Mouse (Mus musculus) CD4-positive, CD25-positive, alpha-beta regulatory T cell, adult 4 months (primary cell): ENCODE results near the gene Ythdf1. TPM values are rescaled to one million over a fixed set of nuclear protein-coding genes. Genes with fewer than 3 reads are reported as not detected.

Source experiments
- ATAC-seq: one replicate; pipeline ENCODE4 v1.8.0; 2017
- polyA plus RNA-seq, 2 experiments: library from polyadenylated mRNA; unstranded; fragments of 100-300 nt; shearing (Covaris generic); gene quantifications; one replicate each; pipeline ENCODE4 v1.2.1; 2017

Ythdf1 gene
- 1 to 10 TPM; 7.5 to 9.2 TPM for polyA plus RNA-seq

GRCm38 (mm10) chr2:180920810-180921400, at the start of gene Ythdf1:
Gene Ythdf1, minus strand, starts transcription at chr2:180920949.
- ATAC-seq, result peak; percentile 90

GRCm38 (mm10) chr2:180967010-180967763, 46.4 kb upstream of the Ythdf1 start, which contains the start of gene Arfgap1:
Gene Arfgap1, plus strand, starts transcription at chr2:180967225.
- ATAC-seq, result peak; percentile 94

- ATAC-seq, result peak; percentile 50
These were observed 45.5 kb upstream of the Ythdf1 start for GRCm38 (mm10) chr2:180966092-180966882.

- peak; percentile 51 for ATAC-seq
These were observed 43.2 kb upstream of the Ythdf1 start for GRCm38 (mm10) chr2:180963956-180964355.

GRCm38 (mm10) chr2:180962616-180963308, 42.0 kb upstream of the Ythdf1 start:
- ATAC-seq, result no peak

GRCm38 (mm10) chr2:180960187-180960586, 39.4 kb upstream of the Ythdf1 start:
- no peak for ATAC-seq

GRCm38 (mm10) chr2:180959605-180960004, 38.9 kb upstream of the Ythdf1 start:
- no peak for ATAC-seq

- no peak for ATAC-seq
These were observed 33.6 kb upstream of the Ythdf1 start, which contains the start of gene Nkain4 for GRCm38 (mm10) chr2:180954061-180955047. Gene Nkain4, minus strand, starts transcription at chr2:180954699.

- no peak for ATAC-seq
These were observed 32.9 kb upstream of the Ythdf1 start for GRCm38 (mm10) chr2:180953638-180954037.

GRCm38 (mm10) chr2:180952731-180953171, 32.0 kb upstream of the Ythdf1 start:
- no peak for ATAC-seq

GRCm38 (mm10) chr2:180949947-180950346, 29.2 kb upstream of the Ythdf1 start:
- no peak for ATAC-seq

- no peak for ATAC-seq
These were observed 21.1 kb upstream of the Ythdf1 start for GRCm38 (mm10) chr2:180941869-180942268.

- ATAC-seq, result no peak
These were observed 19.4 kb upstream of the Ythdf1 start for GRCm38 (mm10) chr2:180940187-180940586.

GRCm38 (mm10) chr2:180932418-180932817, 11.7 kb upstream of the Ythdf1 start:
- ATAC-seq, result no peak

- ATAC-seq, result no peak
These were observed 8.0 kb upstream of the Ythdf1 start, which contains the start of gene Birc7 for GRCm38 (mm10) chr2:180928723-180929122. Gene Birc7, plus strand, starts transcription at chr2:180929023.

GRCm38 (mm10) chr2:180925176-180925575, 4.4 kb upstream of the Ythdf1 start:
- ATAC-seq, result no peak

GRCm38 (mm10) chr2:180922739-180923138, 2.0 kb upstream of the Ythdf1 start:
- no peak for ATAC-seq

- ATAC-seq, result peak; percentile 19
These were observed 588 bp downstream of the Ythdf1 start for GRCm38 (mm10) chr2:180919913-180920809.

GRCm38 (mm10) chr2:180915886-180916433, 4.8 kb downstream of the Ythdf1 start:
- ATAC-seq, result no peak

- no peak for ATAC-seq
These were observed 9.8 kb downstream of the Ythdf1 start for GRCm38 (mm10) chr2:180910928-180911327.
